Mouse (Mus musculus): ENCODE results near the gene Trmu.

DNA sequence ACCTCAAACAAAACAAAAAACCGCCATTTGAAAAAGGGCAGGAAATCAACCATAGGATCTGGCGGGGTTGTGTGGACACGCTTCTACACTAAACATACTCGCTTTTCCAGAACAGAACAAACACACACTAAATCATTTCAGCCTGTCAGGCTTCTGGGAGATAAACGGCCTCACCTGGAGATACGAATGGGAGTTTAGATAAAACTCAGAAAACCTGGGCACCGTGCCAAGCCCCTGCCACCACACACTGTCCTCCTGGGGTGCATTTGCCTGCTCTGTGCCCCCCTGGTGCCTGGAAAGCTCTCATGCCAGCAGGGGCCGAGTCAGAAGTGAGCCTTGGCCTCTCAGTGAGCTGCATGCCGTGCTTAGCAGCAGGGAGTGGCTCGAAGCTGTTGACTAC lies 30.8 kb downstream of the Trmu start:
- TF ChIP-seq CTCF (IDR thresholded peaks at IDR 0.05) (no peak), EP300 (IDR thresholded peaks at IDR 0.05) (no peak)

All from lung, postnatal 0 days (tissue).